Mouse (Mus musculus) liver, embryonic 14.5 days (tissue): Measurements from ENCODE around the gene Tapbp. TPM values are rescaled to one million over a fixed set of nuclear protein-coding genes. Genes with fewer than 3 reads are reported as not detected.

Source experiments
- ATAC-seq: fragments of 200-750 bp; cut with Nextera tagmentation; 2 replicates; pipeline ENCODE4 v1.8.0; 2017; ENCODE audit warnings: moderate number of reproducible peaks, mild to moderate bottlenecking, moderate library complexity; ENCODE audit not compliant: insufficient read depth
- DNase-seq, 3 experiments: peaks; one replicate each; pipeline ENCODE4 v3.0.0-alpha.2; 2012 to 2013; ENCODE audit warnings: low read depth in 3 of 3, low spot score in 3 of 3
- H3K27ac ChIP-seq: fragments of 300-500 bp; sonication (generic); 2 replicates; pipeline ENCODE4 v1.5.1; 2014; ENCODE audit warnings: moderate library complexity, mild to moderate bottlenecking, control low read depth, inconsistent platforms
- H3K27me3 ChIP-seq: fragments of 300-500 bp; sonication (generic); 2 replicates; pipeline ENCODE4 v1.6.1; 2014; ENCODE audit warnings: mild to moderate bottlenecking, low read length, moderate library complexity; ENCODE audit not compliant: control insufficient read depth, insufficient read depth
- H3K36me3 ChIP-seq: fragments of 300-500 bp; sonication (generic); replicated peaks from 2 replicates; pipeline ENCODE4 v1.6.1; 2014; ENCODE audit warnings: low read depth; ENCODE audit not compliant: control insufficient read depth, insufficient read depth
- H3K4me1 ChIP-seq, 2 experiments: fragments of 200-500 bp in 1 of 2; fragments of 300-500 bp in 1 of 2; sonication (generic) in 1 of 2; replicated peaks; 2 replicates each; pipeline ENCODE4 v1.6.1; 2012 to 2014; ENCODE audit warnings: antibody characterized with exemption in 1 of 2, inconsistent platforms in 1 of 2, low read length in 1 of 2; ENCODE audit not compliant: control insufficient read depth in 2 of 2, insufficient read depth in 2 of 2
- H3K4me2 ChIP-seq: fragments of 300-500 bp; sonication (generic); 2 replicates; pipeline ENCODE4 v1.6.1; 2014; ENCODE audit warnings: low read depth, mild to moderate bottlenecking, control low read depth, moderate library complexity
- H3K4me3 ChIP-seq, 2 experiments: fragments of 200-500 bp in 1 of 2; fragments of 300-500 bp in 1 of 2; sonication (generic) in 1 of 2; 2 replicates each; pipeline ENCODE4 v1.5.1; 2012 to 2014; ENCODE audit warnings: low read depth in 2 of 2, low read length in 2 of 2, mild to moderate bottlenecking in 2 of 2, control low read depth in 1 of 2, inconsistent platforms in 1 of 2, moderate library complexity in 1 of 2; ENCODE audit not compliant: insufficient read depth in 1 of 2
- H3K9ac ChIP-seq: fragments of 300-500 bp; sonication (generic); replicated peaks from 2 replicates; pipeline ENCODE4 v1.6.1; 2014; ENCODE audit warnings: mild to moderate bottlenecking, control low read depth, moderate library complexity
- H3K9me3 ChIP-seq: fragments of 300-500 bp; sonication (generic); 2 replicates; pipeline ENCODE4 v1.6.1; 2016; ENCODE audit warnings: low read length, mixed read lengths; ENCODE audit not compliant: control insufficient read depth
- CTCF ChIP-seq: IDR thresholded peaks from 2 replicates; pipeline ENCODE4 v1.5.1; 2016; ENCODE audit warnings: antibody characterized with exemption, low read depth, control low read depth
- EP300 ChIP-seq: IDR thresholded peaks from 2 replicates; pipeline ENCODE4 v1.6.1; 2016; ENCODE audit warnings: antibody characterized with exemption, low read depth
- WGBS: fragments of 180-500 bp; shearing (Covaris S2); extraction: QIAGEN DNeasy Blood & Tissue Kit; methylation state at CpG from one replicate; pipeline ENCODE4 v1.1.7; 2014; ENCODE audit not compliant: insufficient replicate concordance; 5-methylcytosine and 5-hydroxymethylcytosine counted together
- polyA plus RNA-seq, 2 experiments: library from polyadenylated mRNA; depleted of rRNA in 1 of 2; stranded (reverse) in 1 of 2; unstranded in 1 of 2; fragments of >200 nt; fragmentation: Nextera tagmentation in 1 of 2; extraction: Ambion mirVana in 1 of 2; gene quantifications; 2 replicates each; pipeline versions ENCODE4 v1.2.1 to v1.2.3; 2012 to 2014

The Tapbp gene
- polyA plus RNA-seq, 2 experiments = 10.6 to 24.0 TPM

DNA sequence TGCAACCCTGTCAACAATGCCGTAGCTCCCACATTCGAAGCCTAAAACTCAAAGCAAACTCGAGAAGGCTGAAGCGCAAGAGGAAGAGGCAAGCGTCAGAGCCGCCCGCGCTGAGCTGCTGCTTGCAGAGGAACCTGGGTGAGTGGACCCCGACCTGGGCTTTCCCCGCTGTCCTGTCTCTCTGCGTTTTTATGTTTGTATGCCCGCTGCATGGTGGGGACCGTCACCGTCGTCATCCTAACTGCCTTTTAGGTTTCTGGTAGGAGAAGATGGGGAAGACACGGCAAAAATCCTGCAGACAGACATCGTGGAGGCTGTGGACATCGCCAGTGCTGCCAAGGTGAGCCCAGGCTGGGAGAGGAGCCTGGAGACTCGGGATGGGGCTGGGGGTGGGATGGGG, 25.7 kb downstream of the Tapbp start:
- peak overlapping the region; percentile 77 for H3K4me2 ChIP-seq
- no peaks in the 10 kb centered on the region for H3K9me3 ChIP-seq
- no peak for ATAC-seq
- no peak for DNase-seq
- 33% methylated on average over 19 of the region's 19 CpGs for WGBS
- no peak overlapping the region for H3K27ac ChIP-seq
- H3K27me3 ChIP-seq = no peaks in the 10 kb centered on the region
- H3K9ac ChIP-seq = peak overlapping the region; percentile 91
- no peak for TF ChIP-seq CTCF
- TF ChIP-seq EP300 = no peak
- H3K4me3 ChIP-seq = peak overlapping the region; percentile 97 to 99
- no peaks in the 10 kb centered on the region; the same call in none of the 2 replicates for H3K36me3 ChIP-seq
- H3K4me1 ChIP-seq = peaks cover 5 to 12% of the 10 kb centered on the region in 2 experiments; a peak in 3 of 4 replicates

DNA sequence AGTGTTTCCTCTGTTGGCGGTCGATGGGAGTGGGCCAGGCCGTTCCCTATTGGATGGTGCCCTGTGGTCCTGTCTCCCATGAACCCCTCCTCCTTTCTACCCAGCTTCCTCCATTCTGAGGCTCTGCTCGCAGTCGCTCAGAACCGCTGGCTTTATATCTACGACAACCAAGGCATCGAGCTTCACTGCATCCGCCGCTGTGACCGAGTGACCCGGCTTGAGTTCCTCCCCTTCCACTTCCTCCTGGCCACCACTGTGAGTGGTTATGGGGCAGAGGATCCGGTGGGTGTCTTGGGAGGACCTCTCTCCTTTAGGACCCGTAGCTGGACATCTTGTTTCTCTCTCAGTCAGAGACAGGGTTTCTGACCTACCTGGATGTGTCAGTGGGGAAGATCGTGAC, 27.8 kb downstream of the Tapbp start:
- H3K27ac ChIP-seq = no peak overlapping the region
- 81% methylated on average over 15 of the region's 15 CpGs for WGBS
- H3K9ac ChIP-seq = no peak overlapping the region
- ATAC-seq (no peak), DNase-seq (no peak)
- no peak overlapping the region for H3K4me2 ChIP-seq
- no peaks in the 10 kb centered on the region for H3K9me3 ChIP-seq
- no peaks in the 10 kb centered on the region for H3K27me3 ChIP-seq
- H3K4me1 ChIP-seq = peaks cover 5 to 12% of the 10 kb centered on the region in 2 experiments; a peak in 3 of 4 replicates
- H3K4me3 ChIP-seq = no peak overlapping the region
- H3K36me3 ChIP-seq = no peaks in the 10 kb centered on the region; the same call in none of the 2 replicates
- TF ChIP-seq CTCF (no peak), EP300 (no peak)

DNA sequence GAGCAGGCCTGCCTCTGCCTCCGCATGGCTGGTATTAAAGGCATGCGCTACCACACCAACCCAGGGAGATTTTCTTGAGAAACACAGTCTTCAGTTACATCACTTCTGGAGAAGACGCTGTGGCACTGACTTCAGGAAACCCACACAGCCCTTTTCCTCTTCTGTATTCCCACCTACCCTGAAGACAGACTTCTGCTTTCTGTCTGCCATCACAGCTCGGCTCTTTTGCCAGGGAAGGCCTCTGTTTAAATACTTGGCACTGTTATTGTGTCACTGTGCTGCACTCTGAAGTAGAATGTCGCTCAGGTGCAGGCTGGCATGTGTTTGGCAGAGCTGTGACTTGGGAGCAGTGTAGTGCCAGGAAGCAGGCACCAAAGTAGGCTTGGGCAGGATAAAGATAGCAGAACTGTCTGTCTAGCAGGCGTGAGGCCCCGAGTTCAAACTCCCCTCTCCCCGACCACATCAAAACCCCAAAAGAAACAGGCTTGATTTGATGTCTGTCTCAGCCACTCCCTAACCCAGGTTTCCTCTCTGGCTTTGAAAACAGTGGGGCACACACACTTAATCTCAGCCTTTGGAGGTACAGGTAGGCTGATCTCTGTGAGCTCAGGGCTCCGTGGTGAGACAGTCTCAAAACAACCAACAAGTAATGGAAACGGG, 31.9 kb downstream of the Tapbp start:
- ATAC-seq (no peak), DNase-seq (no peak)
- Histone ChIP-seq H3K9ac (no peak overlapping the region), H3K4me2 (no peak overlapping the region), H3K27me3 (no peaks in the 10 kb centered on the region), H3K4me1 (peaks cover 4 to 7% of the 10 kb centered on the region in 2 experiments), H3K27ac (no peak overlapping the region), H3K4me3 (no peak overlapping the region), H3K36me3 (peaks cover 9% of the 10 kb centered on the region), H3K9me3 (no peaks in the 10 kb centered on the region)
- 50% methylated on average over 10 of the region's 10 CpGs for WGBS
- no peak for TF ChIP-seq CTCF
- TF ChIP-seq EP300 = no peak

DNA sequence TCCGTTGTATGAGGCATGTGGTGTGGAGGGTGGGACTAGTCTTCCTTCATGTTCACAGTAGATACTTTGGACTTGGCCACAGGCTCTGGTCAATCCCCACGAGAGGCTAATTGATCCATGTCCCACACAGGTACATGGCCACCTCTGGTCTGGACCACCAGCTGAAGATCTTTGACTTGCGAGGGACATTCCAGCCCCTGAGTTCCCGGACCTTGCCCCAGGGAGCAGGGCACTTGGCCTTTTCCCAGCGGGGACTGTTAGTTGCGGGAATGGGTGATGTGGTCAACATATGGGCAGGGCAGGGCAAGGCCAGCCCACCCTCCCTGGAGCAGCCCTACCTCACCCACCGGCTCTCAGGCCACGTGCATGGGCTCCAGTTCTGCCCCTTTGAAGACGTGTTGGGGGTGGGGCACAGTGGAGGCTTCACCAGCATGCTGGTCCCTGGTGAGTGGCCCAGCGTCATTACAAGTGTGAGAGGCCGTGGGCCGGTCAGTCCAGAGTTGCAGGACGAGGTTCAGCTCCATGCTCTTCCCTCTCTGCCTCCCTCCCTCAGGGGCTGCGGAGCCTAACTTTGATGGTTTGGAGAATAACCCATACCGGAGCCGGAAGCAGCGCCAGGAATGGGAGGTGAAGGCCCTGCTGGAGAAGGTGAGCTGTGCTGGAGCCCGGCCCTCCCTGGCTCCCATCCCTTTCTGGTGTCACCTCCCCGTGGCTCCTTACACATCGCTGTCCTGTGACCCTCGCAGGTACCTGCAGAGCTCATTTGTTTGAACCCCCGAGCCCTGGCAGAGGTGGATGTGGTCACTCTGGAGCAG, 32.6 kb downstream of the Tapbp start:
- H3K9ac ChIP-seq = no peak overlapping the region
- no peaks in the 10 kb centered on the region for H3K27me3 ChIP-seq
- peaks cover 16% of the 10 kb centered on the region for H3K36me3 ChIP-seq
- H3K4me2 ChIP-seq = no peak overlapping the region
- WGBS = 76% methylated on average over 22 of the region's 22 CpGs
- DNase-seq (no peak), ATAC-seq (no peak)
- peaks cover 7 to 14% of the 10 kb centered on the region in 2 experiments for H3K4me1 ChIP-seq
- no peak overlapping the region for H3K27ac ChIP-seq
- no peak overlapping the region for H3K4me3 ChIP-seq
- no peaks in the 10 kb centered on the region for H3K9me3 ChIP-seq
- TF ChIP-seq CTCF (no peak), EP300 (no peak)

DNA sequence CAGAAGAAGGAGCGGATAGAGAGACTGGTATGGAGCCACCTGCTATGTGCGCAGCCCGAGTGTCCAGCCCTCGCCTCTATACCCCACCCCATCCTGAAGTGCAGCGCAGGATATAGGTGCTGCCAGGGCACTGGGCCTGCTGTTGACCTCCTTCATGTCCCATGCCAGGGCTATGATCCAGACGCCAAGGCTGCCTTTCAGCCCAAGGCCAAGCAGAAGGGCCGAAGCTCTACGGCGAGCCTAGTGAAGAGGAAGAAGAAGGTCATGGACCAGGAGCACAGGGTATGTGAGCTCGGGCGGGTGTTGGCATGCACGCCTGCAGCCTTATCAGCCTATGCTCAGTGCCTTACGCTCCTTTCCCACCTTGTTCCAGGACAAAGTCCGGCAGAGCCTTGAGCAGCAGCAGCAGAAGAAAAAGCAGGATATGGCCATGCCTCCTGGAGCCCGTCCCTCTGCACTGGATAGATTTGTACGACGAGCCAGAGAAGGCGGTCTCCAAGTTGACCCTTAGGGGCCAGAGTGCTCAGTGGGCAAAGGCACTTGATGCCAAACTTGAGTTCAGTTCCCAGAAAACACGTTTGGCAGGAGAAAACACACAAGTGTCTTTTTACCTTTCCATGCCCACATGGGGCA, 33.3 kb downstream of the Tapbp start:
- Histone ChIP-seq H3K4me3 (no peak overlapping the region), H3K4me1 (peaks cover 9 to 17% of the 10 kb centered on the region in 2 experiments), H3K9ac (no peak overlapping the region), H3K27me3 (no peaks in the 10 kb centered on the region), H3K36me3 (peaks cover 23% of the 10 kb centered on the region), H3K4me2 (no peak overlapping the region), H3K9me3 (no peaks in the 10 kb centered on the region), H3K27ac (no peak overlapping the region)
- 77% methylated on average over 19 of the region's 19 CpGs for WGBS
- DNase-seq (no peak), ATAC-seq (no peak)
- TF ChIP-seq CTCF (no peak), EP300 (no peak)
